21 mouse cellular contexts compared by ENCODE assay signal in genomic region chr7:117454789-117455548, GRCm38 (mm10).
A peak's percentile ranks its signal among the peaks of the same experiment; 100 is the strongest.
DNase-seq lines count a peak whose midpoint lies in the region; ATAC-seq lines count a peak whose summit lies in the region.
"Had no signal": no experiment of that assay in that cellular context is flagged by ENCODE, and none has a peak within 500 bp of the region (broad histone marks: within the 10 kb centered on the region; RNA-seq: fewer than 3 reads in every experiment).

No protein-coding gene starts in this region.

- no peak overlapping the region for H3K27ac ChIP-seq in intestine, embryonic 16.5 days (ENCODE audit: low read length)
- H3K27ac ChIP-seq: embryonic facial prominence, embryonic 12.5 days; forebrain, embryonic 15.5 days; heart, embryonic 15.5 days; hindbrain, embryonic 10.5 days; hindbrain, embryonic 14.5 days had no signal

- no peak overlapping the region for H3K4me2 ChIP-seq in intestine, embryonic 16.5 days (ENCODE audit: low read depth, low read length)
- H3K4me2 ChIP-seq: embryonic facial prominence, embryonic 12.5 days; forebrain, embryonic 15.5 days; heart, embryonic 11.5 days; heart, embryonic 15.5 days; hindbrain, embryonic 14.5 days had no signal

- no peaks in the 10 kb centered on the region for H3K36me3 ChIP-seq in splenic B cell, adult 2 months (ENCODE audit: control insufficient read depth, insufficient read depth, low read length, poor library complexity, severe bottlenecking)
- H3K36me3 ChIP-seq in intestine, embryonic 16.5 days (ENCODE audit: control insufficient read depth, insufficient read depth, low read length), result no peaks in the 10 kb centered on the region
- H3K36me3 ChIP-seq: embryonic facial prominence, embryonic 12.5 days; forebrain, embryonic 15.5 days; heart, embryonic 15.5 days; hindbrain, embryonic 10.5 days had no signal

- no peak overlapping the region for H3K4me3 ChIP-seq in intestine, embryonic 16.5 days (ENCODE audit: low read length)
- H3K4me3 ChIP-seq: embryonic facial prominence, embryonic 12.5 days; forebrain, embryonic 15.5 days; heart, embryonic 15.5 days; hindbrain, embryonic 10.5 days had no signal

- no peaks in the 10 kb centered on the region for H3K9me3 ChIP-seq in intestine, embryonic 16.5 days (ENCODE audit: control insufficient read depth, low read length)
- H3K9me3 ChIP-seq: embryonic facial prominence, embryonic 12.5 days; forebrain, embryonic 15.5 days; heart, embryonic 15.5 days; hindbrain, embryonic 10.5 days had no signal

- intact Hi-C loops in left cerebral cortex, postnatal 25 days (cut with DNase I), result no loop called here

- peak; percentile 14 for DNase-seq in thymus, postnatal 0 days (ENCODE audit: low spot score)
- DNase-seq in thymus, adult 18-20 months, result no peak
- DNase-seq in splenic B cell, adult 2 months (ENCODE audit: low read depth, low spot score), result peak; percentile 42
- no peak for DNase-seq in left cerebral cortex, postnatal 25 days (ENCODE audit: low spot score in 2 of 2)
- DNase-seq in adipocyte (ENCODE audit: low spot score), result no peak
- DNase-seq: adrenal gland, postnatal 14 days; B cell, adult 2 months; cerebellum, adult 2 months; cerebellum, postnatal 14 days; gastrocnemius, postnatal 36 days; heart, adult 18-20 months; heart, postnatal 14 days had no signal

- peaks cover 18% of the 10 kb centered on the region for H3K4me1 ChIP-seq in intestine, embryonic 16.5 days (ENCODE audit: control insufficient read depth, insufficient read depth, low read length)
- H3K4me1 ChIP-seq: embryonic facial prominence, embryonic 12.5 days had no signal

- no peaks in the 10 kb centered on the region for H3K27me3 ChIP-seq in splenic B cell, adult 2 months (ENCODE audit: control insufficient read depth, insufficient read depth, low read length, poor library complexity, severe bottlenecking)
- no peaks in the 10 kb centered on the region for H3K27me3 ChIP-seq in intestine, embryonic 16.5 days (replicated peaks; ENCODE audit: control insufficient read depth, insufficient read depth, low read length)
- H3K27me3 ChIP-seq: embryonic facial prominence, embryonic 12.5 days; forebrain, embryonic 15.5 days; heart, embryonic 15.5 days had no signal

- no peak overlapping the region for H3K9ac ChIP-seq in intestine, embryonic 16.5 days (ENCODE audit: low read depth, low read length)
- H3K9ac ChIP-seq: embryonic facial prominence, embryonic 12.5 days; forebrain, embryonic 15.5 days; heart, embryonic 15.5 days; hindbrain, embryonic 14.5 days had no signal

- ATAC-seq in activated CD4-positive, CD25-positive, alpha-beta regulatory T cell, adult 4 months, result peak; percentile 54
- peak; percentile 43 for ATAC-seq in inflammation-experienced regulatory T-cells, adult 6 months
- no peak for ATAC-seq in intestine, embryonic 16.5 days
- ATAC-seq: forebrain, embryonic 15.5 days had no signal

- WGBS in intestine, embryonic 16.5 days, result 88% methylated on average over 11 of the region's 11 CpGs

Comparison
In these comparisons a context has a peak if more than half of its experiments do, and no peak if none do; other contexts are left out.
1. DNase-seq: peak in thymus, postnatal 0 days (single experiment) and splenic B cell, adult 2 months (single experiment); none in thymus, adult 18-20 months (0 of 2), left cerebral cortex, postnatal 25 days (0 of 2) and adipocyte (single experiment).